Mouse (Mus musculus): Measurements from ENCODE around the gene Ctsa.
"Not testable (repeated sequence)": the region's sequence is repeated elsewhere in the genome, so short reads cannot be mapped to it uniquely, and the experiment has no call there.

The Ctsa gene

GRCm38 (mm10) chr2:164877376-164878215 lies 44.9 kb downstream of the Ctsa start:
- not testable (repeated sequence) for DNase-seq (ENCODE audit: low read depth, low spot score)

DNA sequence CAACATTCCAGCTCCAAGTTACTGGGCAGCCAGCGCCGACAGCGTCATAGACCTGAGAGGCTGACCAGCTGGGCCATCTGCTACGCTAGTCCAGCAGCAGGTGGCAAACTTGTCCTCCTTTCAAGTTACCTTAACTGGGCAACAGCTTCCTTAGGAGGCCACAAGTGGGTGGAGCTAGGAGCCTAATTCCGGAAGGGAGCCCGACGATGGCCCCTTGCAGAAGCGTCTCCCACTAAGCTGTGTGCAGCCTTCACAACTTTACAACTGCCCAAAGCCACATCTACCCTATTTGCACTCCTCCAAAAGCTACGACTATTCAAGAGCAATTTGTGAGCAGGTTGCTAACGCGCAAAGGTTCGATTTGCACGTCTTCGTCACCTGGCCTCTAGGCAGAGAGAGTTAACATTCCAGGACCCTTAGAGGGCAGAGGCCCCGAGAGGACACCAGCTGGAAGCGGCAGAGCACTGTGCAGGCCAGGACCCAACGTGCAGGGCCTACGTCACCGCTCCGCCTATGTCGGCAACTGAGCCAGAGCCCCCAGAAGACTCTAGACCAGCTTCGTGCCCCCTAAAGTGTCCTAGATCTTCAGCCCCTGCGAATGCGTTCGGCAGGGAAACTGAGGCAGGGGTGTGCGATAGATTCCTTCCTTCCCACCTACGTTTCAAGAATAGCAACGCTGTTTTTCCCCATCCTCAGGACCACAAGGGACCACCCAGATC lies 46.0 kb downstream of the Ctsa start:
- peak; percentile 58 for DNase-seq (ENCODE audit: low read depth, low spot score)

GRCm38 (mm10) chr2:164879228-164879567 lies 46.5 kb downstream of the Ctsa start, which contains the start of gene Pcif1:
Pcif1 (plus strand) TSS chr2:164879304.
- peak; percentile 94 for DNase-seq (ENCODE audit: low read depth, low spot score)

- peak; percentile 98 for DNase-seq (ENCODE audit: low read depth, low spot score)
Observed at GRCm38 (mm10) chr2:164879568-164880277, 47.0 kb downstream of the Ctsa start.

GRCm38 (mm10) chr2:164882619-164883018 lies 49.9 kb downstream of the Ctsa start:
- peak; percentile 50 for DNase-seq (ENCODE audit: low read depth, low spot score)

- no peak for DNase-seq (ENCODE audit: low read depth, low spot score)
Observed at GRCm38 (mm10) chr2:164885788-164886187, 53.1 kb downstream of the Ctsa start.

GRCm38 (mm10) chr2:164886617-164887016 lies 53.9 kb downstream of the Ctsa start:
- no peak for DNase-seq (ENCODE audit: low read depth, low spot score)

DNA sequence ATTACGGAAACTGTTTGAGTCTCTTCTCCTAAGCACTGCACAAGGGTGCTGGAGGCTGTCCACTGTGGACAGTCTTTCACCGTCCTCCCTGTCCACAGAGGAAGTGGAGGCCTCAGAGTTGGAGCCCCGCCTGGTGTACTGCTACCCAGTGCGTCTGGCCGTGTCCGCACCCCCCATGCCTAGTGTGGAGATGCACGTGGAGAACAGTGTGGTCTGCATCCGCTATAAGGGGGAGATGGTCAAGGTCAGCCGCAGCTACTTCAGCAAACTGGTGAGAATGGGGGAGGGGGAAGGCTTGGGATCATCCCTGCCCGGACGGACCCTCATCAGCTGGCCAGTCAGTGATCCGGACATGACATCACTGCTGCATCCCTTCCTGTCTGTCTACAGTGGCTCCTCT lies 56.3 kb downstream of the Ctsa start:
- DNase-seq (ENCODE audit: low read depth, low spot score) = no peak

DNA sequence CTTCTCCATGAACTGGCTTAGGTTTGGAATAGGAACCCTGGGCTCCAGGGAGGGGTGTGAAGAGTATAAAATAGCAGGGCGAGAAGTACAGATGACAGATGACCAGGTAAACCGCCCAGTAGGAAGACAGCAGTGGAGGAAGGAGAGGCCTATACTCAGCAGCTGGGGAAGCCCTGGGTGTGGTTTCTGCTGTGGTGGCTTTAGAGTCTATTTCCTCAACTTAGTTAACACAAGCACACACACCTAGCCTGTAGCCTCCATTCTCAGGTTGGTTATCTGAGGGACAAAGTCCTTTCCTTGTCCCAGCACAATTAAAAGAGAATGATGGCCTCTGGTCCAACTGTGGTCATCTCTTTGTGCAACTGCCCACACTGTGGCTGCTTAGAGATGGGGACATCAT lies 57.3 kb downstream of the Ctsa start:
- DNase-seq (ENCODE audit: low read depth, low spot score) = no peak

Data from mesoderm, embryonic 11.5 days (tissue).